Mouse (Mus musculus) embryonic facial prominence, embryonic 14.5 days (tissue): Measurements from ENCODE around the gene Sod3. TPM values are rescaled to one million over a fixed set of nuclear protein-coding genes. Genes with fewer than 3 reads are reported as not detected.

Experiments
- ATAC-seq: fragments of 200-750 bp; cut with Nextera tagmentation; 2 replicates; pipeline ENCODE4 v1.8.0; 2017; ENCODE audit warnings: low read depth, moderate number of reproducible peaks, moderate TSS enrichment
- DNase-seq: peaks from one replicate; pipeline ENCODE4 v3.0.0-alpha.2; 2015; ENCODE audit warnings: low spot score
- H3K27ac ChIP-seq: fragments of 300-500 bp; sonication (generic); replicated peaks from 2 replicates; pipeline ENCODE4 v1.5.1; 2014; ENCODE audit warnings: low read depth, mild to moderate bottlenecking, low read length, moderate library complexity
- H3K27me3 ChIP-seq: fragments of 300-500 bp; sonication (generic); replicated peaks from 2 replicates; pipeline ENCODE4 v1.6.1; 2014; ENCODE audit warnings: low read length; ENCODE audit not compliant: control insufficient read depth, insufficient read depth
- H3K36me3 ChIP-seq: fragments of 300-500 bp; sonication (generic); 2 replicates; pipeline ENCODE4 v1.6.1; 2014; ENCODE audit warnings: low read length, mixed read lengths; ENCODE audit not compliant: control insufficient read depth, insufficient read depth
- H3K4me1 ChIP-seq: fragments of 300-500 bp; sonication (generic); 2 replicates; pipeline ENCODE4 v1.6.1; 2014; ENCODE audit warnings: antibody characterized with exemption, low read length; ENCODE audit not compliant: control insufficient read depth, insufficient read depth
- H3K4me2 ChIP-seq: fragments of 300-500 bp; sonication (generic); 2 replicates; pipeline ENCODE4 v1.6.1; 2014; ENCODE audit warnings: low read depth, mild to moderate bottlenecking, low read length, moderate library complexity, mixed read lengths
- H3K4me3 ChIP-seq: fragments of 300-500 bp; sonication (generic); 2 replicates; pipeline ENCODE4 v1.5.1; 2014; ENCODE audit warnings: low read depth, mild to moderate bottlenecking, low read length
- H3K9ac ChIP-seq: fragments of 300-500 bp; sonication (generic); 2 replicates; pipeline ENCODE4 v1.6.1; 2014; ENCODE audit warnings: low read depth, mild to moderate bottlenecking, low read length, moderate library complexity, mixed read lengths
- H3K9me3 ChIP-seq: fragments of 300-500 bp; sonication (generic); 2 replicates; pipeline ENCODE4 v1.6.1; 2016; ENCODE audit warnings: low read length; ENCODE audit not compliant: control insufficient read depth
- WGBS: fragments of 180-500 bp; shearing (Covaris S2); extraction: QIAGEN DNeasy Blood & Tissue Kit; methylation state at CpG from one replicate; pipeline ENCODE4 v1.1.7; 2014; 5-methylcytosine and 5-hydroxymethylcytosine counted together
- polyA plus RNA-seq: library from polyadenylated mRNA; unstranded; fragments of >200 nt; fragmentation: Nextera tagmentation; extraction: Ambion mirVana; gene quantifications from 2 replicates; pipeline ENCODE4 v1.2.1, GENCODE M21; 2014

Gene Sod3
- polyA plus RNA-seq, result 3.7 and 4.7 TPM in 2 replicates

DNA sequence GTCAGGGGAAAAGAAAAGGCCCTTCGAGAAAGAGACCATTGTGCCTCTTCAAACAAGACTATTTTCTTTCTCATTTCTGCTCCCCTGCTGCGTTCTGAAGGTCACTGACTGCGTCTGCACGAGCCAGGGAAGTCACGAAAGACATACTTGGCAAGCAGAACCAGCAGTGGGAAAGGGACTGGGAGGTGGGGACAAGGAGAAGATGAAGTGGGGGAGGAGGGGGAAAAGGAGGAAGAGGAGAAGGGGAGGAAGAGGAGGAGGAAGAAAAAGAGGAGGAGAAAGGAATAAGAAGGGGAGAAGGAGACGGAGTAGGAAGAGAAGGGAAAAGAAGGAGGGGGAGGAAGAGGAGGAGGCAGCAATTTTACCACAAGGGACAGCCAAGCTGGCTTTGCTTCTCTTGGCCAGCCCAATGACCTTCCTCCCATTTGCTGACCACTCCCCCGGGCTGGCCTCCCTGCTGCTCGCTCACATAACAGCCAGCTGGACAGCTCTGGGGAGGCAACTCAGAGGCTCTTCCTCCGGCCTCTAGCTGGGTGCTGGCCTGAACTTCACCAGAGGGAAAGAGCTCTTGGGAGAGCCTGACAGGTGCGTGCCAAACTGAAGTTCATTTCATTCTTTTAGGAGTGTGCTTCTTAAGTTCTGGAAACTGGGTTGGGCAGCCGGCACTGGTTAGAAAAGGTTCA is at the start of gene Sod3:
Gene Sod3 (plus strand): TSS at position 324 of the 683 bp plus-strand sequence.
- 23% methylated on average over 11 of the region's 11 CpGs for WGBS
- Histone ChIP-seq H3K27me3 (no peaks in the 10 kb centered on the region; the same call in 1 of the 2 replicates), H3K9ac (no peak within 1 kb of the TSS), H3K27ac (no peak within 1 kb of the TSS), H3K36me3 (no peaks in the 10 kb centered on the region), H3K4me1 (peaks cover 21% of the 10 kb centered on the region), H3K9me3 (no peaks in the 10 kb centered on the region), H3K4me2 (no peak within 1 kb of the TSS), H3K4me3 (no peak within 1 kb of the TSS)
- DNase-seq (no peak), ATAC-seq (no peak)

GRCm38 (mm10) chr5:52316926-52317325 is 46.7 kb upstream of the Sod3 start:
- WGBS, result 73% methylated on average over 7 of the region's 7 CpGs
- Histone ChIP-seq H3K27me3 (no peaks in the 10 kb centered on the region), H3K4me2 (no peak overlapping the region), H3K4me3 (no peak overlapping the region), H3K4me1 (no peaks in the 10 kb centered on the region), H3K36me3 (no peaks in the 10 kb centered on the region), H3K9me3 (no peaks in the 10 kb centered on the region), H3K27ac (no peak overlapping the region), H3K9ac (no peak overlapping the region)
- DNase-seq, result no peak
- no peak for ATAC-seq

DNA sequence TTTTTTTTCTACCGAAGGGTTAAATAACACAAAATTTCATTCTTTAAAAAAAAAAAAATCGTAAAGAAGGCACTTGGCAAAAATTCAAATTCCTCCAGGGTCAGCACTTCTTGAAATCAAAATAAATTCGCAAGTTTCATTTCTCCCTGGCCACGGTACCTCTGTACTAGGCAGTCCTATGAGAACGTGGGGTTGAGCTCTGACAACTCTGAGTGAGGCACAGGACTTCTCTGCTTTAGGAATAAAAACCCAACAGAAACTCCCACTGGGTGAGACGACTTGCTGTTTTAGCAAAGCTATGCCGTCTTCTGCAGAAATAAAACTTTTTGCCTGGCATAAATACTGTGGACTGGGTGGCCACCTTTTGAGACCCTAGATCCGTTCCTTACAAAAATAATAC is 44.1 kb upstream of the Sod3 start:
- H3K27ac ChIP-seq, result no peak overlapping the region
- H3K36me3 ChIP-seq, result no peaks in the 10 kb centered on the region
- no peak overlapping the region for H3K9ac ChIP-seq
- DNase-seq (no peak), ATAC-seq (no peak)
- H3K4me3 ChIP-seq, result no peak overlapping the region
- H3K27me3 ChIP-seq, result no peaks in the 10 kb centered on the region
- H3K9me3 ChIP-seq, result no peaks in the 10 kb centered on the region
- no peak overlapping the region for H3K4me2 ChIP-seq
- H3K4me1 ChIP-seq, result no peaks in the 10 kb centered on the region
- WGBS, result 34% methylated on average over 8 of the region's 8 CpGs

DNA sequence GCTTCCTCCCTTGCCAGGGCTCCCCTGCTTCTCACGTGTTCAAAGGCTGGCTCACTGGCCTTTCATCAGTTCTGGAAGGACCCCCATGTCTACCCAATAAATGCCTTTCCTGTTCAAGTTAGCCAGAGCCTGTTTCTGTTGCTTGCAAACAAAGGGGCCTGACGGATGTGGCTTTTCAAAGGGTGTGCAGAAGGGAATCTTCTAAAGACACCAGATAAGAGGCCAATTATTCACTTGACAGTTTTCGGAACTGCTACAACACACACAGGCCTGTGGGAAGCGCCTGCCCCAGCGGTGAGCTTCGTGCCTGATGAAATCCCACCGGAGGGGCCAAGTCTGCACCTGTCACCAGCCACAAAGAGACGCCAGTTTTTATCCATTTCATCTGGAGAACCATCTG is 31.5 kb upstream of the Sod3 start:
- no peak for DNase-seq
- H3K27me3 ChIP-seq, result no peaks in the 10 kb centered on the region
- no peak overlapping the region for H3K4me2 ChIP-seq
- ATAC-seq, result peak; percentile 47
- no peaks in the 10 kb centered on the region for H3K4me1 ChIP-seq
- H3K27ac ChIP-seq, result no peak overlapping the region
- WGBS, result 30% methylated on average over 8 of the region's 8 CpGs
- no peak overlapping the region for H3K4me3 ChIP-seq
- H3K9me3 ChIP-seq, result no peaks in the 10 kb centered on the region
- H3K9ac ChIP-seq, result no peak overlapping the region
- H3K36me3 ChIP-seq, result no peaks in the 10 kb centered on the region

GRCm38 (mm10) chr5:52335590-52335989 is 28.0 kb upstream of the Sod3 start:
- WGBS, result 72% methylated on average over 3 of the region's 3 CpGs
- ATAC-seq, result no peak
- Histone ChIP-seq H3K9me3 (no peaks in the 10 kb centered on the region), H3K4me1 (no peaks in the 10 kb centered on the region), H3K36me3 (no peaks in the 10 kb centered on the region), H3K4me2 (no peak overlapping the region), H3K27ac (no peak overlapping the region), H3K4me3 (no peak overlapping the region), H3K27me3 (no peaks in the 10 kb centered on the region), H3K9ac (no peak overlapping the region)
- DNase-seq, result no peak

GRCm38 (mm10) chr5:52339134-52339533 is 24.5 kb upstream of the Sod3 start:
- H3K9me3 ChIP-seq, result no peaks in the 10 kb centered on the region
- no peaks in the 10 kb centered on the region for H3K27me3 ChIP-seq
- H3K4me1 ChIP-seq, result no peaks in the 10 kb centered on the region
- H3K36me3 ChIP-seq, result no peaks in the 10 kb centered on the region
- H3K4me3 ChIP-seq, result no peak overlapping the region
- ATAC-seq, result no peak
- no peak overlapping the region for H3K4me2 ChIP-seq
- no peak overlapping the region for H3K27ac ChIP-seq
- 80% methylated on average over 2 of the region's 2 CpGs for WGBS
- no peak for DNase-seq
- H3K9ac ChIP-seq, result no peak overlapping the region

DNA sequence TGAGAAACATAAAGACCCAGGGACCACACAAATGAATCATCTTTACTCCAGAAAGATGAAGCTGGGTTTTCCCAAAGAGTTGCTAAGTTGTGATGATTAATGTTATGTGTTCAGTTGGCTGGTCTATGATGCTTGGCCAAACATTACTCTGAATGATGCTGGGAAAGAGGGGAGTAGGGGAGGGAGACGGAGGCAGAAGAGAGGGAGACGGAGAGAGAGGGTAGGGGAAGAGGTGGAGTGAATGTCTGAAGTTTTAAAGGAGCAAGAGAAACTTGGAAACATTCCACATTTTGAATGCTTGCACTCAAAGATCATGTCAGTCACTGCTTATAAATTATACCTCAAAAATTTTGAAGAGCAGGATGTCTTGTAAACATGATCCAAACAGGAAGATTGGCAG is 16.7 kb upstream of the Sod3 start:
- ATAC-seq, result no peak
- H3K4me1 ChIP-seq, result no peaks in the 10 kb centered on the region

DNA sequence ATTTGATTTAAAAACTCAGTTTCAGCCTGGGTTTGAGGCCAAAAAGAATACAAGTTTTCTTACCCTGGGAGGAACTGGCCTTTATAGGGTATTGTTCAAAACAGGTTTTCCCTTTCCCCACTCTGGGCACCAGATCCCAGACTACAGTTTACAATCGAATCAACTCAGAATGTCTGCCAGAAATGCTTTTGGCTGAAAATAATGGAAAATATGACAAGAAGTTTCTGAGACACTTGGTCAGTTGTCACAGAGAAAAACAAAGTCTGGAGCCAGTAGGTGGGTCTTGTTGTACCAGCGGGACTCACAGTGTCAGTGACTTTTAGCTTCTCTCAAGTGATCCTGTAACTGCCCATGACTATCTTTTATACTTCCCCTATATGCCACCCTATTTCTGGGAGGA is 13.1 kb upstream of the Sod3 start:
- DNase-seq (no peak), ATAC-seq (no peak)
- Histone ChIP-seq H3K27ac (no peak overlapping the region), H3K9me3 (no peaks in the 10 kb centered on the region), H3K9ac (no peak overlapping the region), H3K36me3 (no peaks in the 10 kb centered on the region), H3K27me3 (no peaks in the 10 kb centered on the region), H3K4me3 (no peak overlapping the region), H3K4me2 (no peak overlapping the region), H3K4me1 (no peaks in the 10 kb centered on the region)
- WGBS, result 69% methylated on average over 2 of the region's 2 CpGs

More for the DNA sequence above, 16.7 kb upstream of the Sod3 start:
- Histone ChIP-seq H3K9ac (no peak overlapping the region), H3K36me3 (no peaks in the 10 kb centered on the region), H3K4me3 (no peak overlapping the region), H3K9me3 (no peaks in the 10 kb centered on the region), H3K27me3 (no peaks in the 10 kb centered on the region), H3K4me2 (no peak overlapping the region), H3K27ac (no peak overlapping the region)
- WGBS, result 50% methylated on average over 2 of the region's 2 CpGs
- DNase-seq, result no peak

- no peak for DNase-seq
- no peak overlapping the region for H3K9ac ChIP-seq
- H3K36me3 ChIP-seq, result no peaks in the 10 kb centered on the region
- no peaks in the 10 kb centered on the region for H3K4me1 ChIP-seq
- H3K27me3 ChIP-seq, result no peaks in the 10 kb centered on the region
- ATAC-seq, result no peak
- H3K4me3 ChIP-seq, result no peak overlapping the region
- no peak overlapping the region for H3K27ac ChIP-seq
- WGBS, result 75% methylated on average over 2 of the region's 2 CpGs
- H3K9me3 ChIP-seq, result no peaks in the 10 kb centered on the region
- H3K4me2 ChIP-seq, result no peak overlapping the region
These were observed 12.0 kb upstream of the Sod3 start for GRCm38 (mm10) chr5:52351561-52351960.
